Mouse (Mus musculus) hindlimb bud, embryonic 11.5 days (tissue): Measurements from ENCODE around the gene Podnl1.

ENCODE experiments used
- DNase-seq: peaks from one replicate; pipeline ENCODE4 v3.0.0-alpha.2; 2012; ENCODE audit warnings: low read depth, low spot score; ENCODE audit errors: extremely low spot score

Gene Podnl1

DNA sequence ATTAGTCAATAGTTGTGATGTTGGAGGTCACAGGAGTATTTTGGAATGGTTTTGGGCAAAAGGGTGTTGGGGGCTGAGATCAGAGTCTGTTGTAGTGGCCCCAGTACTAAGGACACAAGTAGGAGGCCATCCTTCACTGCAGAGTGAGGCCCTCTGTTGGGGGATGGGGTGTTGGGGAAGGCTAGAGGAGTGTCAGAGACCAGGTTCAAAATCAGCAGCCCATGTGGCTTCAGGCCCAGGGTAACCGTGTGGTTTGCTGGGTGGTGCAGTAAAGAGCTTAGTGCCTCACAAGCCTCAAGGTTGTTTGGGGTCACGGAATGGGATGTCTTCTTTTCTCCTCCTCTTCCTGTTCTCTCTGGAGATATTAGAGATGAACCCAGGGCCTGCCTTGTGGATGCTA, 953 bp downstream of the Podnl1 start:
- no peak for DNase-seq

DNA sequence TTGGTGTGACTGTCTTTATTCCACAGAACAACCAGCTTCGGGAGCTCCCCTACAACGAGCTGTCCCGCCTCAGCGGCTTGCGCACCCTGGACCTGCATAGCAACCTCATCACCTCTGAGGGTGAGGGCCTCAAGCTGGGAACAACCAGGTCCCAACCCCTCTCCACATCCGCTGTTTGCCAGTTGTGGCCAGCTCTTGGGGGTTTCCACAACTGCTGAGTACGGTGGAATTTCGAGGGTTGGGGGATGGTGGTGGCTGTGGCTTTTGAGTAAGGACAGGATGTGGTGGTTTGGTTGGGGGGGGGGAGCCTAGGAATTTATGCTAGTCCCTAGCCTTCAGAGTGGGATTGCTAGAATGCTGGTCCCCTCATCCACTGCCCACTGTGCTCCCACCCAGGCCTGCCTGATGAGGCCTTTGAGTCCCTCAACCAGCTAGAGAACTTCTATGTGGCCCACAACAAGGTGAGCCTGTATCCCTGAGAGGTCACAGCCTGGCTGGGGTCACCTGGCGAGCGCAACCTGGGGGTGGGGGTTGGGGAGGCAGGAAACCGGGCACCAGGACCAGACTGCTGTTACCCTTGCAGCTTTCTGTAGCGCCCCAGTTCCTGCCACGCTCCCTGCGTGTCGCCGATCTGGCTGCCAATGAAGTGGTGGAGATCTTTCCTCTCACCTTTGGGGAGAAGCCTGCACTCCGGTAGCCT, 1.6 kb downstream of the Podnl1 start:
- DNase-seq: no peak

DNA sequence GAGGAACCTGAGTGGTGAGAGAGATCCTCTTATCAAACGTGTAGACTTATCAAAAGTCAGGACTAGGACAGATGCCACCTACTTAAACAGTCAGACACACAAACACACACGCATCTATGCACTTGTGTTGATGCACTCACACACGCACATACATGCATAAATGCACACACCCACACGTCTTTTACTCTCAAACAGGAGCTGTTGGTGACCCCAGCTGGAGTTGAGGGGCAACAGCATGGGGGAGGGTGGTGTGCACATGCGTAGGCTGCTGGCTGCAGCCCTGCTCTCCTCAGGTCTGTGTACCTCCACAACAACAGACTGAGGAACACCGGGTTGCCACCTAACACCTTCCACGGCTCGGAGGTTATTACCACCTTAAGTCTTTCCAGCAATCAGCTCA, 2.5 kb downstream of the Podnl1 start:
- DNase-seq: no peak

DNA sequence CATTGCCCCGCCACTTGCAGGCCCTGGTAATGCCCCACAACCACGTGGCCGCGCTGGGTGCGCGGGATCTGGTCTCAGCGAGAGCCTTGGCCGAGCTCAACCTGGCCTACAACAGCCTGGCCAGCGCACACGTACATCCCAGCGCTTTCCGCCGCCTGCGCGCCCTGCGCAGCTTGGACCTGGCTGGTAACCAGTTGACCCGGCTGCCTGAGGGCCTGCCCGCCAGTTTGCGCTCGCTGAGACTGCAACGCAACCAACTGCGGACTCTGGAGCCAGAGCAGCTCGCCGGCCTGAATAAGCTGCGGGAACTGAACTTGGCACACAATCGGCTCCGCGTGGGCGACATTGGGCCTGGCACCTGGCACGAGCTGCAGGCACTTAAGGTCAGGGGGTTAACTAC, 5.0 kb downstream of the Podnl1 start:
- DNase-seq: no peak

DNA sequence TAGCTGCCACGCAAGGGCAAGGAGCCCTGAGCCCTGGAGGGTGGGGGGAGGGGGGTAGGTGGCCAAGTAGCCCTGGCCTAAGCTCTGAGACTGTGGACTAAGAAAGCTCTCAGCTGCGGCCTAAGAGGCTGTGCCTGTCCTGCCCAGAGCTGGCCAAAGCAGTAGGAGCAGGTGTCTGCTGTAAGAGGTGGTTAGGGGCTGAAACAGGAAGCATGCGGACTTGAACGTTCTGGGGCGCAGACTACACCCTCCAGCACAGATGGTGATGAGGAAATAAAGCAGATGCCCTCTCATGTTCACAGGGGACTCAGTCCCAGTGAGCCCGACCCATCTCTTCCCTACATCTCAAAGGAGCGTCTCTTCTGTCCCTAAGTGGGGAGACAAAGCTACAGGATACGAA, 6.4 kb downstream of the Podnl1 start:
- no peak for DNase-seq

DNA sequence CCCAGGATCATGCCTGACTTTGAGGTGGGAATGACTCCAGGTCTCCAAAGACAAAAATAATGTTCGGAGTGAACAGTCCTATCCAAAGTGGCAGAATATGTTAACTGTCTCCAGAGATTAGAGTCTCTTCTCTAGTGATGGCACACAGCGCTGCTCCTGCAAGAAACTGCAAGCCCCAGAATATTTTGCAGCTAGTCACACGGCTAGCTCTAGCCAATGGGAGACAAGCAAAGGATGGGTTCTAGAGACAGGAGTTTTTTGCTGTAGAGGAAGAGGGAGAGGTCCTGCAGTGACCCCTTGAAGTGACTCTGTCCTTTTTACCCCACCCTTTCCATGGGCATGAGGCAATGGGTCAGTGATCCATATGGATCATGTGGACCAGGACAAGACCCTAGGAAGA, 12.1 kb downstream of the Podnl1 start:
- DNase-seq: no peak

DNA sequence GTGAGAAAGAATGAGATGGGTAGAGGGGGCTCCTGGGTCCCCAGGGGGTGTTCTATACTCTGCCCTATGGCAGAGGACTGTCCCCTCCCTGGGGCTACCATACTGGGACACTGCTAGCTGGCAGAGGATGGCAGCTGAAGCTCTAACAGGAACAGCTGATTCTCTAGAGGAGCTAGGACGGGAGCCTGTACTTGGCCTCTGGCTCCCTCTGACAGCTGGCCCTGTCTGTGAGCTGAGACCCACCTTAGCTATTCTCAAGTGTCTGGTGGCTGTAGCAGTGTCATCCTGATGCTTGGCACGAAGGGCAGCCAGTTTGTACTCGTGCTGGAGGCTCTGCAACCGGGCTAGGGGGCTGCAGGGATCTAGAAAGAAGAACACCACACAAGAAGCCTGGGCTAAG, 15.0 kb downstream of the Podnl1 start:
- no peak for DNase-seq

DNA sequence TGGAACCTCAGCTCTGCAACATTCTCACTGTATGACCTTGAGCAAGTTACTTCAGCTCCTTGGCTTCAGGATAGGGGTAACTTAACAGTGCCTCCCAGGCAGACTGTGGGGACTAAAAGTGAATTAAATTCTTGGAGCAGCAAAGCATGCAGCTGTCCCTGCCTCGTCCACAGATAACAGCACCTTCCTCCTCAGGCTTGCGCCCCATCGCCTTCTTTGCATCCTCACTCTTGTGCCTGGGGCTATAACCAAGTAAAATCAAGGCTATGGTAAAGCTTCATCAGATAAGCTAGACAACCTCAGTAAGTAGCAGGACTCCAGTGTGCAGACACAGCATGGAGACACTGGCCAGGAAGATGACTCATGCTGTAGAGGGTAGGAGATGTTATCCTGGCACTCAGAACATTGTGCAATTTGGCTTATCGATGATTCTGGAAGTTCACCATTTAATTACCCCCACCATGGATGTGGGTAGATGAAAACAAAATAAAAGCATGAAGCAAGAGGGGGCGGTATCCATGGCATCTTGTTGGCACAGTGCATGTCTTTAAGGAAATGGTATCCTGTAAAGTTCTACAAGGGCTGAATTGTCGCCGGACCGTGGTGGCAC, 19.0 kb downstream of the Podnl1 start:
- no peak for DNase-seq

DNA sequence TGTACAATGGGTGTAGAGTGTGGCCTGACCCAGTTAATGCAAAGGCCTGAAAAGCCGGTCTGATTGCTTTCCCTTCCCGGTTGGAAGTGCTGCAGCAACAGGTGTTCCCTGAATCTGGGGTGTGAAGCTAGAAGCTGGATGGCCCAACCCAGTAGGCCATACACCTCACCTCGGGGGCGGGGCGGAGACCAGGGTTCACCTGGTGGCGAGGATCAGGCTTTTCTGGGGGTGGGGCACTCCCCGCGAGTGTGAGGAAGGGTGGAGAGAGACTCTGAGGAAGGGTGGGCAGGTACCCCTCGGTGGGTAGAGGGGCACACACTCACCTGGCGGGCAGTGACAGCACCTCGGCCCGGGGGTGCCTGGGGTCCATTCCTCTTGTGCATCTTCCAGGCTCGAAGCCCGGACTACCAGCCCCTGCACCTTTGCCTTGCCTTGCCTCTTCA, 21.6 kb downstream of the Podnl1 start:
- DNase-seq: no peak

DNA sequence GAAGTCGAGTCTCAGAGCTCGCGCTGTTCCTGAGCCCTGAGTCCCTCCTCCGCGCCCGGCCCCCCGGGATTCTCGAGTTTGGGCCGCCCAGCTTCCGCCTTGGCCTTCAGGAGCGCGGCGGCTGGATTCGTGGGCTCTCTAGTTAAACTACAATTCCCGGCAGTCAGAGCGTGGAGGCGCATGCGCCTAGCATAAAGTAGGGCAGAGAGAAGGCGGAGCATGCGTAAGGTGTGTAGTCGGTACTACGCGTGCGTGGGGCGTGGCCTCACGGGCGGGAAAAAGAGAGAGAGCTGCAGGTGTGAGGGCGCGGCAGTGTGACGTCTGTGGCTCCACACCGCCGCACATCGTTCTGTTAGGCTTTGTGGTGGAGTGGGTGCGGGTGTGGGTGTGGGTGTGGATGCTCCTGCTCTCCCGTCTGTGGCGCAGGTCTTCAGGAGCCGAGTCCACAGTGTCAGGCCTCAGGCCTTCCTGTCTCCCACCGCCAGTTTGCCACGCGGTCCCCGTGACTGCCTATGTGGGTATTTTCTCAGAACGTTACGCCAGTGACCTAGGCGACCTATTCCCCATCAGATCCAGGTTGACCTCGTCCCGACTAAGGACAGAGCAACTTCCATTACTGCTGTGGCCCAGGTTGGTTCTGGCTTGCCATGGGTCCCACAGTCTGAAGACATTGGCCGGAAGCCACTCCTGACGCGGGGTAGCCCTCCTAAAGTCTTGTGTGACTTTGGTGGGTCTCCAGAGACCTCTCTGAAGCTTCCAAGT, 22.2 kb downstream of the Podnl1 start, which contains the start of the genes Cc2d1a and 4930432K21Rik:
TSS of gene Cc2d1a (minus strand) at position 168 of the 762 bp plus-strand sequence.
TSS of gene 4930432K21Rik (plus strand) at position 257 of the 762 bp plus-strand sequence.
- peak; percentile 93 for DNase-seq

DNA sequence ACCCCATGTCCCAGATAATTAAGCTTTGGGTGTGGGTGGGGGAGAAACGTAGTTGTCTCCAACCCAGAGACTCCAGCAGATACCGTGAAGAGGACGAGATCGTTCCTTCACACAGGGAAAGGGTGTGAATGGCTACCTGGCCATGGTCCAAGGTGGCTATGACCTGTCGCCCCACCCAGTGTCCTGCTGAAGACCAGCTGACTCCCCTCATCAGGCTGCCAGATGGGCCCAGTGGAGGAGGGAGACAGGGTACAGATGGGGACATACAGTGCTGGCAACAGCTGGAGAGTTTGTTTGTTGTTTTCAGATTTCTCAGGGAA, 22.7 kb downstream of the Podnl1 start:
- DNase-seq: no peak

DNA sequence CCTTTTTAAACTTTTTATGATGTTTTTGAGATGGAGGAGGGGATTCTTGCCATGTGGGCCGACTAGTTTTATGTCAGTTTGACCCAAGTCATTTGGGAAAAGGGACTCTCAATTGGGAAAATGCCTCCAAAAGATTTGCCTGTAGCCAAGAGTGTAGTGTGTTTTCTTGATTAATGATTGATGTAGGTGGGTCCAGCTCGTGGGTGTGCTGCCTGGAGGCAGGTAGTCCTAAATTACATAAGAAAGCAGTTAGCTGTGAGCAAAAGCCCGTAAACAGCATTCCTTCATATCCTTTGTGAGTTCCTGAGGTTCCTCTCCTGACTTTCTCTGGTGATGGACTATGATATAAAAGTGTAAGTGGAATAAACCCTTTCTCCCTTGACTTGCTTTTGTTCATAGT, 23.4 kb downstream of the Podnl1 start:
- DNase-seq: no peak

DNA sequence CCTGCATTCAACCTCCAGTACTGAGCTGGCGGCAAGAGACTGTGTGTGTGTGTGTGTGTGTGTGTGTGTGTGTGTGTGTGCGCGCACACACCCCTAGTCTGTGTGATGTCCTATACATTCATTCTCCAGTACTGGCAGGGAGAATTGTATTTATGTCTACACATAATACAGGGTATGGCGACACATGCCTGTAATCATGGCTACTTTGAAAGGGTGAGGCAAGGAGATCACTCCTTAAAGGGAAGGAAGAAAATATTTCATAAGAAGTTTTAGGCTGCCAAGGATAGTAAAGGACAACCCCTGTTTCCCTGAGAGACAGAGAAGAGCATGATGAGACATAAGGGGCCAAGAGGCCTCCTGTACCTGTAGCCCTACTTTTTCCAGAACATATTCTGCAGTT, 31.8 kb downstream of the Podnl1 start:
- DNase-seq: no peak

DNA sequence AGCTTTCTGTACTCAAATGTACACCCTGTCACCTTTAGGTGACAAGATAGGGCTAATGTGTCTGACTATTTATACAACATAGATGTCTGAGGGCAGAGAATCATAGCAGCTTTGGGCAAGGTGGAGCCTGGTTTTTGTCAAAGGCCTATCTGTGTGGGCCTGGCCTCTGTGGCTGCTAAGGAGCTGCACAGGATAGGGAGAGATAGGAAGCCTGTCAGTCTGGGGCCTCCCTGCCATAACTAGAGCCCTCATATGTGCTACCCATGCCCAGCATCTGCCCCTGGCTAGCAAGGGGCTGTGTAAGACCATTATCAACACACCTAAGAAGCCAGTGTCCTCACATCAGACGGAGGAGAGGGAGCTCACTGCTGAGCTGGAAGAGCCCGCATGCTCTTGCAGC, 41.9 kb downstream of the Podnl1 start:
- DNase-seq: no peak

DNA sequence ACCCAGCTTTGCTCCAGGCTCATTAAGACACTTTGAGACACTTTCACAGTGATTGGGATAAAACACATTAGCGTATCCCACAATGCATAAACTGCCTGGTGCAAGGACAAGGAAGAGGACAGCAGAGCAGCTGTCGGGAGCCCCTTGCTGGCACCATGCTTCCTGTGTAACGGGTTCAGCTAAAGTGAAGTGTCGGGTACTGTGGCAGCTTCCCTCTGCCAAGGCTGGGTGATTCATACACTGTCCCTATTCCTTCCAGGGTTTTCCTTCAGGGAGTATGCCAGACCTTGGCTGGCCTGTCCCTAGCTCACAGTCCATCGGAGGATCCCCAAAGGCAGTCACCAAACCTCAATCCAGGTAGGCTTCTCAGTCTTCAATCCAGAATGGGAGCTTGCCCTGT, 44.3 kb downstream of the Podnl1 start:
- no peak for DNase-seq

DNA sequence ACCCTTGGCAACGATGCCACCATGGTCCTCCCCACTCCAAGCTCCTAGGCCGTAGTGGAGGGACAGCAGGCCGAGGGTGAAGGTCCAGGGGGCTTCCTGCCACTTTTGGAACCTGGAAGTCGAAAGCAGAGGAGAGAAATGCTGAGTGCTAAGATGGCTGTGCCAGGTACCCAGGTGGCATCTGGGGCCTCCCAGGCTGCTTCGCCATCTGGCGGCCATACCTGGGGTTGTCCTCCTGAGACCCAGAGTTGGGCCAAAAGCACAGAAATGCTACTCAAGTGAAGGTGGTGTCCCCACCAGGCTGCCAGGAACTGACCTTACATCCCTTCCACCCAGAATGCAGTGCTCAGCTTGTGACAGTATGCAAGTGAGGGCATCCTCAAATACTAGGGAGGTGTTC, 48.1 kb downstream of the Podnl1 start:
- no peak for DNase-seq

DNA sequence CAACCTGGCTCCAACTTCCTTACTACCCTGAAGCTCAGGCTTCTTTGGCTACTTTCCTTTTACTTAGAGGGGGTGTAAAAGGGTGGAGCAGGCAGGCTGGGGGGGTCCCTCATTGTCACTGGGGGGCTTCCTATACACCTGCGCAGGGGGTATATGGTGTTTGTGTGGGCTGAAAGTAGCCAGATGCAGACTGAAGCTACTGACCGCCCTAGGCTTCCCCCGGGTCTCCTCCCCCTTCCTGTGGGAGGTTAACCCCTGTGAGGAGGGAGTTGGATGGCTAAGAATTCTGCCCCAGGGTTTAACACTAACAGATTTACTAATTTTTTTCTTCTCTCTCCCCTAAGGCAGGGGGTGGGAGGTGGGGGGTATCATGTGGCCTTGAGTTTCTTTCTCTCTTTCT, 50.8 kb downstream of the Podnl1 start:
- DNase-seq: no peak

DNA sequence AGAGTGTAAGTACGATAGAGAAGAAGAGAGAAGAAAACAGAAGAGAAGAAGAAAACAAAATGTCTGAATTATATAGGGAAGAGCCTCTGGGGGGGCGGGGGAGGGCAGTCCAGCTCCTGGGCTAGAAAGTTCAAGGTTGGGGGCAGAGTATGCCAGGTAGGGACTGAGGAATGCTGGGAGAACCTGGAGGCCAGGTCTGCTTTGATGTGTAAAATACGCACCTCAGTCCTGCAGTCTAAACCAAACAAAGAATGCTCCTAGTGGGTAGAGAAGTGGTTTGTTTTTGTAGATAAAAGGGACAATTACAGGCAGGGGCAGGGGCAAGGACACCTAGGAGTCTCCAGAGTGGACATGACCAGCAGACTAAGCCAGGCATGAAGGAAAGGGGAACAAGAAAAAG, 51.6 kb downstream of the Podnl1 start:
- no peak for DNase-seq

DNA sequence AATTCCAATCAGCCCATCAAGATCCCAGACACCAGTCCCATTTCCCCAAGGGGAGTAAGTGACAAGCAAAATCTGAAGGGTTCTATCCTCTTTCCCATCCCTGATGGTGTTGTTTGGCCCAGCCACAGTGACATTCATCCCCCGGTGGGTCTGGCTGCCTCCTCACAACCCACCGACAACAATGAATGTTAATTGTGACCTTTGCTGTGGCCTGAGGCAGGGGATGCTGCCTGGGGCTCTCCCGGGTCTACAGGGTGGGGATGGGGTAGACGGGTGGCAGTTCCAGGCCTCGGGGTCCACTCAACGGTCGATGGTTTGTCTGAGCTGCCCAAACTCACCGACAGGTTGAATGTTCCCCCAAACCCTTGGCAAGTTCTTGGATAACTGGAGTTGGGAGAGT, 52.8 kb downstream of the Podnl1 start:
- DNase-seq: no peak

DNA sequence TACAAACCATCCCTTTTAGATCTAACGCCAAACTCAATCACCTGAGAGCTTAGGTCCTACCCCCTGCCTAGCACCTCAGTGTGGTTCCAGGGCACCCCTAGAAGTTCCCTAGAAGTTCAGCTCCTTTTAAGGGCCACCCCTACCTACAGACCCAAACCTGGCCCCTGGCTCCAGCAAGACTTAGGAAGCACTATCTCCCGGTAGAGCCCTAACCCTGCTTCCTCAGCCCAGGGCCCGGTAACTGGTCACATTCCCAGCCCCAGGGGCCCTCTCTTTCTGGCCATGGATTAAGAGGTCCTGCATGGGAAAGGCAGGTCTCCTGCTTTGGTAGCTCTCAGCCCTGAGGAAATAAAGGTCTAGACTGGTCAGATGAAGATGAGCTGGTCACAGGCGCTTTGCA, 54.2 kb downstream of the Podnl1 start:
- no peak for DNase-seq

DNA sequence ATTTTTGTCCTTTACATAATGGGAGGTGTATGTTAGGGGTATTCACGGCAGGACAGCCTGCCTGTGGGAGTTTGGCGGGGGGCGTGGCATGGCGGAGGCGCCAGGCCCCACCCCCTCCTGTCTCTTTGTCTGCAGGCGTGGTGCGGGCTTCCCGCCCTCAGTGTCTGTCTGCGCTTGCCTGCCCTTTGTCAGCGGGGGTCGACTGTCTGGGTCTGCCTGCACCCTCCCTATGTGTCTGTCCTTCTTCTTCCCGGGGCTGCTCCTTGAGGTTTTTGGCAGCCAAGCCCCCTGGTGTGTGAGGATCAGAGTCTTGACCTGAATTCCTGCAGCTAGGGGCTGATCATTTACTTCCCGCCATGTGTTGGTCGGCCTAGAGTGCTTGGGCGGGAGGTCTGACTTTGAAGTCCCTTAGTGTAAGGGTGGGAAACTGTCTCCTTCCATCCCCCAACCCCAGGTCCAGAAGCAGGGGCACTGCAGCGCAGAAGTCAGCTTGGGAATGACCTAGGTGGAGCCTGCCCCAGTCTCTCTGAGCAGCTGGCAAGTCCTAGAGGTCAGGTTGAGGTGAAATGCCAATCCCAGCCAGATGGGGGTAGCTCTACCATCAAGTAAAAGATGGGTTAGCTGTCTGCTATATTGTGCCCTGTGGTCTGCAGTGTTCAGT, 54.9 kb downstream of the Podnl1 start:
- no peak for DNase-seq
